Mouse (Mus musculus): Measurements from ENCODE around the gene Gm8082.
"Not testable (repeated sequence)": the region's sequence is repeated elsewhere in the genome, so short reads cannot be mapped to it uniquely, and the experiment has no call there.

Gm8082 gene

GRCm38 (mm10) chr14:42993524-42993923 lies at the start of gene Gm8082:
Gene Gm8082 (minus strand): TSS chr14:42993624.
- DNase-seq (ENCODE audit: low read depth, low spot score) = not testable (repeated sequence)

GRCm38 (mm10) chr14:43015528-43015927 lies 22.1 kb upstream of the Gm8082 start, which contains the start of gene Gm10376:
Gene Gm10376 (minus strand): TSS chr14:43015628.
- DNase-seq (ENCODE audit: low read depth, low spot score) = not testable (repeated sequence)

Measured in embryo, embryonic 11.5 days (tissue).